Comparison of ENCODE assay signal across 8 mouse cellular contexts in genomic region chr10:80748609-80749008, GRCm38 (mm10). TPM values are rescaled to one million over a fixed set of nuclear protein-coding genes. Genes with fewer than 3 reads are reported as not detected.
A peak's percentile ranks its signal among the peaks of the same experiment; 100 is the strongest.
DNase-seq lines count a peak whose midpoint lies in the region; ATAC-seq and TF ChIP-seq lines count a peak whose summit lies in the region.

No protein-coding gene starts in this region.

- H3K27me3 ChIP-seq in heart, embryonic 10.5 days (ENCODE audit: insufficient read depth, poor library complexity, severe bottlenecking) = no peaks in the 10 kb centered on the region
- no peaks in the 10 kb centered on the region for H3K27me3 ChIP-seq in MEL (ENCODE audit: control insufficient read depth in 1 of 2, insufficient read depth in 2 of 2, low read length in 2 of 2)
- H3K27me3 ChIP-seq in liver, postnatal 0 days (ENCODE audit: insufficient read depth, low read length) = no peaks in the 10 kb centered on the region

- no peaks in the 10 kb centered on the region for H3K36me3 ChIP-seq in heart, embryonic 10.5 days
- peaks cover 0 to 8% of the 10 kb centered on the region in 2 experiments; a peak in 2 of 4 replicates for H3K36me3 ChIP-seq in MEL (ENCODE audit: control insufficient read depth in 1 of 2, insufficient read depth in 2 of 2, low read length in 2 of 2)
- H3K36me3 ChIP-seq in liver, postnatal 0 days (replicated peaks; ENCODE audit: insufficient read depth, low read length) = no peaks in the 10 kb centered on the region

- no peak overlapping the region for H3K9ac ChIP-seq in MEL (ENCODE audit: control insufficient read depth, low read depth, low read length, poor library complexity, severe bottlenecking)
- H3K9ac ChIP-seq in liver, postnatal 0 days (replicated peaks) = no peak overlapping the region

- no peak for ATAC-seq in liver, postnatal 0 days
- ATAC-seq in inflammation-experienced regulatory T-cells, adult 6 months = no peak

- no peak for TF ChIP-seq RAD21 in MEL (IDR thresholded peaks at IDR 0.05; ENCODE audit: low read depth, low read length)

- peaks cover 32% of the 10 kb centered on the region for H3K4me1 ChIP-seq in heart, embryonic 10.5 days
- peaks cover 2 to 23% of the 10 kb centered on the region in 2 experiments; a peak in 3 of 4 replicates for H3K4me1 ChIP-seq in MEL (ENCODE audit: control insufficient read depth in 1 of 2, insufficient read depth in 2 of 2, low read length in 2 of 2)
- H3K4me1 ChIP-seq in liver, postnatal 0 days (ENCODE audit: insufficient read depth) = peaks cover 27% of the 10 kb centered on the region

- TF ChIP-seq EP300 in MEL (IDR thresholded peaks at IDR 0.05; ENCODE audit: low read depth in 1 of 2, low read length in 2 of 2) = no peak
- TF ChIP-seq EP300 in liver, postnatal 0 days (IDR thresholded peaks at IDR 0.05; ENCODE audit: low read depth) = no peak

- H3K79me2 ChIP-seq in MEL (ENCODE audit: control insufficient read depth, insufficient read depth, low read length, poor library complexity) = no peaks in the 10 kb centered on the region

- 7% methylated on average over 6 of the region's 6 CpGs for WGBS in heart, embryonic 10.5 days
- WGBS in liver, postnatal 0 days (ENCODE audit: insufficient replicate concordance) = 5% methylated on average over 6 of the region's 6 CpGs

- H3K27ac ChIP-seq in heart, embryonic 10.5 days = no peak overlapping the region
- no peak overlapping the region for H3K27ac ChIP-seq in MEL (ENCODE audit: control insufficient read depth, low read depth, low read length)
- no peak overlapping the region for H3K27ac ChIP-seq in liver, postnatal 0 days (ENCODE audit: low read depth)

- TF ChIP-seq CTCF in MEL (IDR thresholded peaks at IDR 0.05 in 2 of 3, conservative IDR thresholded peaks at IDR 0.05 in 1 of 3; ENCODE audit: control insufficient read depth in 1 of 3, insufficient read depth in 1 of 3, low read depth in 2 of 3, low read length in 3 of 3, poor library complexity in 1 of 3, severe bottlenecking in 1 of 3) = no peak
- TF ChIP-seq CTCF in liver, postnatal 0 days (IDR thresholded peaks at IDR 0.05; ENCODE audit: low read depth) = no peak

- DNase-seq in heart, adult 8-10 months (ENCODE audit: low spot score) = peak; percentile 55
- no peak for DNase-seq in heart, embryonic 10.5 days (ENCODE audit: low spot score)
- peak; percentile 88 for DNase-seq in MEL (ENCODE audit: low read depth, low spot score)
- DNase-seq in gastrocnemius, postnatal 10 days = peak; percentile 63
- peak; percentile 70 for DNase-seq in liver, postnatal 0 days
- peak; percentile 79 for DNase-seq in testis, postnatal 10 days (ENCODE audit: low spot score)
- no peak for DNase-seq in cerebellum, postnatal 25 days

- no peak overlapping the region for H3K4me3 ChIP-seq in heart, embryonic 10.5 days
- H3K4me3 ChIP-seq in MEL (ENCODE audit: control insufficient read depth in 1 of 2, insufficient read depth in 1 of 2, low read depth in 2 of 2, low read length in 2 of 2) = no peak overlapping the region
- H3K4me3 ChIP-seq in liver, postnatal 0 days (ENCODE audit: low read depth, low read length) = no peak overlapping the region

- TF ChIP-seq POLR2A in MEL (IDR thresholded peaks at IDR 0.05; ENCODE audit: control insufficient read depth in 1 of 2, insufficient read depth in 1 of 2, low read depth in 1 of 2, low read length in 2 of 2, poor library complexity in 1 of 2) = no peak

- H3K9me3 ChIP-seq in heart, embryonic 10.5 days = no peaks in the 10 kb centered on the region
- no peaks in the 10 kb centered on the region for H3K9me3 ChIP-seq in MEL (replicated peaks; ENCODE audit: insufficient read depth, low read length)
- H3K9me3 ChIP-seq in liver, postnatal 0 days (ENCODE audit: low read length) = no peaks in the 10 kb centered on the region

- H3K4me2 ChIP-seq in liver, postnatal 0 days (ENCODE audit: low read depth, low read length) = no peak overlapping the region

TF ChIP-seq in MEL, 35 proteins besides CTCF, POLR2A, EP300 and RAD21:
- TF ChIP-seq ZMIZ1 (IDR thresholded peaks at IDR 0.05; ENCODE audit: low read depth, low read length) = no peak
- TF ChIP-seq GATA1 (IDR thresholded peaks at IDR 0.05; ENCODE audit: low read depth, low read length) = no peak
- no peak; the same call in 1 of the 2 replicates for TF ChIP-seq SMC3 (IDR thresholded peaks at IDR 0.05; ENCODE audit: low read depth, low read length)
- no peak for TF ChIP-seq RCOR1 (IDR thresholded peaks at IDR 0.05; ENCODE audit: low read depth, low read length)
- no peak for TF ChIP-seq ZNF384 (IDR thresholded peaks at IDR 0.05; ENCODE audit: low read depth, low read length)
- TF ChIP-seq GABPA (IDR thresholded peaks at IDR 0.05; ENCODE audit: low read depth, low read length) = no peak
- no peak for TF ChIP-seq BHLHE40 (IDR thresholded peaks at IDR 0.05; ENCODE audit: borderline replicate concordance, low read depth, low read length)
- TF ChIP-seq HCFC1 (IDR thresholded peaks at IDR 0.05; ENCODE audit: low read depth, low read length) = 0 out of 2 replicates have a peak, but pooled peaks have one; percentile 21
- TF ChIP-seq MXI1 (IDR thresholded peaks at IDR 0.05; ENCODE audit: low read depth, low read length) = peak; percentile 89
- no peak for TF ChIP-seq TAL1 (IDR thresholded peaks at IDR 0.05; ENCODE audit: low read length)
- peak; percentile 99 for TF ChIP-seq SIN3A (IDR thresholded peaks at IDR 0.05; ENCODE audit: low read length)
- TF ChIP-seq NELFE (IDR thresholded peaks at IDR 0.05; ENCODE audit: low read depth, low read length) = no peak
- no peak for TF ChIP-seq POLR2AphosphoS5 (IDR thresholded peaks at IDR 0.05; ENCODE audit: borderline replicate concordance, low read depth, low read length)
- TF ChIP-seq JUND (IDR thresholded peaks at IDR 0.05; ENCODE audit: low read depth, low read length) = no peak
- TF ChIP-seq ZC3H11A (IDR thresholded peaks at IDR 0.05; ENCODE audit: low read depth, low read length) = no peak
- no peak for TF ChIP-seq ELF1 (IDR thresholded peaks at IDR 0.05; ENCODE audit: low read depth, low read length)
- TF ChIP-seq MAX (IDR thresholded peaks at IDR 0.05; ENCODE audit: low read length) = no peak

RNA-seq across cellular contexts. Expression of gene Dot1l, which starts 6.4 kb away (rescaled TPM):
- 10 to 100 TPM; 13.3 to 24.1 (median 19.8) TPM for total RNA-seq in heart, adult 8-10 months (2022)
- 25.6 and 26.1 TPM in 2 replicates for polyA plus RNA-seq in heart, embryonic 10.5 days (2016; fragmentation: Nextera tagmentation; extraction: Ambion mirVana)
- total RNA-seq in MEL (2012; rRNA removed) = 14.7 and 15.0 TPM in 2 replicates
- polyA plus RNA-seq in MEL (2012; ENCODE audit: insufficient read depth in 1 of 2, insufficient read length in 2 of 2, low read depth in 1 of 2, low replicate concordance in 2 of 2, missing spikeins in 1 of 2) = 10 to 100 TPM in 1 of 2 experiments, not detected in 1; 70.6 TPM
- 10 to 100 TPM; 25.9 to 46.0 TPM for total RNA-seq in gastrocnemius, postnatal 10 days (2021)
- 4.6 TPM in 2 replicates for polyA plus RNA-seq in liver, postnatal 0 days (2015; fragmentation: Nextera tagmentation; extraction: Ambion mirVana)
- 10 to 100 TPM; 10.9 to 23.4 (median 15.3) TPM for polyA plus RNA-seq in inflammation-experienced regulatory T-cells, adult 6 months (2017; shearing (Covaris generic))

RNA-seq across cellular contexts. Expression of gene Ap3d1, which starts 6.5 kb away (rescaled TPM):
- 10 to 100 TPM; 41.2 to 44.5 (median 43.4) TPM for total RNA-seq in heart, adult 8-10 months (2022)
- polyA plus RNA-seq in heart, embryonic 10.5 days (2016; fragmentation: Nextera tagmentation; extraction: Ambion mirVana) = 53.1 and 60.4 TPM in 2 replicates
- total RNA-seq in MEL (2012; rRNA removed) = 29.6 and 32.7 TPM in 2 replicates
- 100 to 1,000 TPM in 1 of 2 experiments, 10 to 100 TPM in 1; 54.5 to 260 TPM for polyA plus RNA-seq in MEL (2012; ENCODE audit: insufficient read depth in 1 of 2, insufficient read length in 2 of 2, low read depth in 1 of 2, low replicate concordance in 2 of 2, missing spikeins in 1 of 2)
- total RNA-seq in gastrocnemius, postnatal 10 days (2021) = 10 to 100 TPM; 27.7 to 37.1 TPM
- polyA plus RNA-seq in liver, postnatal 0 days (2015; fragmentation: Nextera tagmentation; extraction: Ambion mirVana) = 16.4 and 19.0 TPM in 2 replicates
- 10 to 100 TPM; 20.9 to 33.0 (median 29.8) TPM for polyA plus RNA-seq in inflammation-experienced regulatory T-cells, adult 6 months (2017; shearing (Covaris generic))

RNA-seq across cellular contexts. Expression of gene Izumo4, which starts 46.6 kb away (rescaled TPM):
- 1 to 10 TPM; 2.2 to 5.3 (median 3.6) TPM for total RNA-seq in heart, adult 8-10 months (2022)
- 12.8 and 14.4 TPM in 2 replicates for polyA plus RNA-seq in heart, embryonic 10.5 days (2016; fragmentation: Nextera tagmentation; extraction: Ambion mirVana)
- 1.0 and 1.5 TPM in 2 replicates for total RNA-seq in MEL (2012; rRNA removed)
- 1 to 10 TPM in 1 of 2 experiments, not detected in 1; 3.8 TPM for polyA plus RNA-seq in MEL (2012; ENCODE audit: insufficient read depth in 1 of 2, insufficient read length in 2 of 2, low read depth in 1 of 2, low replicate concordance in 2 of 2, missing spikeins in 1 of 2)
- 1 to 10 TPM; 4.3 to 6.1 TPM for total RNA-seq in gastrocnemius, postnatal 10 days (2021)
- 7.9 and 10.4 TPM in 2 replicates for polyA plus RNA-seq in liver, postnatal 0 days (2015; fragmentation: Nextera tagmentation; extraction: Ambion mirVana)
- polyA plus RNA-seq in inflammation-experienced regulatory T-cells, adult 6 months (2017; shearing (Covaris generic)) = 100 to 1,000 TPM in 2 of 3 experiments, 10 to 100 TPM in 1; 71.4 to 109 (median 107) TPM

RNA-seq across cellular contexts. Expression of gene Mob3a, which starts 46.8 kb away (rescaled TPM):
- total RNA-seq in heart, adult 8-10 months (2022) = 1 to 10 TPM; 3.8 to 6.0 (median 5.4) TPM
- 54.8 and 56.8 TPM in 2 replicates for polyA plus RNA-seq in heart, embryonic 10.5 days (2016; fragmentation: Nextera tagmentation; extraction: Ambion mirVana)
- 38.3 and 38.7 TPM in 2 replicates for total RNA-seq in MEL (2012; rRNA removed)
- polyA plus RNA-seq in MEL (2012; ENCODE audit: insufficient read depth in 1 of 2, insufficient read length in 2 of 2, low read depth in 1 of 2, low replicate concordance in 2 of 2, missing spikeins in 1 of 2) = 10 to 100 TPM in 1 of 2 experiments, not detected in 1; 63.4 TPM
- 10 to 100 TPM in 1 of 2 experiments, 1 to 10 TPM in 1; 8.6 to 13.1 TPM for total RNA-seq in gastrocnemius, postnatal 10 days (2021)
- polyA plus RNA-seq in liver, postnatal 0 days (2015; fragmentation: Nextera tagmentation; extraction: Ambion mirVana) = 14.7 and 17.3 TPM in 2 replicates
- polyA plus RNA-seq in inflammation-experienced regulatory T-cells, adult 6 months (2017; shearing (Covaris generic)) = 100 to 1,000 TPM; 190 to 248 (median 240) TPM

RNA-seq across cellular contexts. Expression of gene Sf3a2, which starts 49.4 kb away (rescaled TPM):
- 10 to 100 TPM; 25.0 to 33.0 (median 31.5) TPM for total RNA-seq in heart, adult 8-10 months (2022)
- 70.6 and 84.1 TPM in 2 replicates for polyA plus RNA-seq in heart, embryonic 10.5 days (2016; fragmentation: Nextera tagmentation; extraction: Ambion mirVana)
- 50.4 and 52.0 TPM in 2 replicates for total RNA-seq in MEL (2012; rRNA removed)
- polyA plus RNA-seq in MEL (2012; ENCODE audit: insufficient read depth in 1 of 2, insufficient read length in 2 of 2, low read depth in 1 of 2, low replicate concordance in 2 of 2, missing spikeins in 1 of 2) = 100 to 1,000 TPM in 1 of 2 experiments, not detected in 1; 210 TPM
- 10 to 100 TPM; 31.6 to 41.3 TPM for total RNA-seq in gastrocnemius, postnatal 10 days (2021)
- 20.9 and 22.2 TPM in 2 replicates for polyA plus RNA-seq in liver, postnatal 0 days (2015; fragmentation: Nextera tagmentation; extraction: Ambion mirVana)
- 10 to 100 TPM; 12.1 to 22.6 (median 17.8) TPM for polyA plus RNA-seq in inflammation-experienced regulatory T-cells, adult 6 months (2017; shearing (Covaris generic))

Comparison
In these comparisons a context has a peak if more than half of its experiments do, and no peak if none do; other contexts are left out.
1. DNase-seq: peak in heart, adult 8-10 months (single experiment), MEL (single experiment), gastrocnemius, postnatal 10 days (single experiment), liver, postnatal 0 days (single experiment) and testis, postnatal 10 days (single experiment); none in heart, embryonic 10.5 days (single experiment) and cerebellum, postnatal 25 days (0 of 2).